Mouse (Mus musculus) adrenal gland, postnatal 25 days (tissue): ENCODE data around the gene Rex2. TPM values are rescaled to one million over a fixed set of nuclear protein-coding genes. Genes with fewer than 3 reads are reported as not detected.
"Not testable (repeated sequence)": the region's sequence is repeated elsewhere in the genome, so short reads cannot be mapped to it uniquely, and the experiment has no call there.

Source experiments
- DNase-seq: peaks from one replicate; pipeline ENCODE4 v3.0.0; 2021; ENCODE audit warnings: mixed read lengths
- long read RNA-seq: library from polyadenylated mRNA; stranded (forward); transcript quantifications from one replicate; pipeline ENCODE4 v2.0.0, GENCODE M21; 2021
- total RNA-seq: library from RNA; stranded (reverse); gene quantifications from 2 replicates; pipeline ENCODE4 v1.2.3, GENCODE M21; 2021

Rex2 gene
- total RNA-seq, result 0.97 and 1.00 TPM in 2 replicates
- long read RNA-seq, result 0 reads

- DNase-seq, result not testable (repeated sequence)
These were observed at the start of gene Rex2 for GRCm38 (mm10) chr4:147021550-147021949. TSS of gene Rex2 (plus strand) at chr4:147021850.

GRCm38 (mm10) chr4:146976581-146976980 lies 45.1 kb upstream of the Rex2 start:
- not testable (repeated sequence) for DNase-seq

- DNase-seq, result not testable (repeated sequence)
These were observed 3.2 kb upstream of the Rex2 start for GRCm38 (mm10) chr4:147018400-147018799.

GRCm38 (mm10) chr4:147026374-147026773 lies 4.7 kb downstream of the Rex2 start:
- DNase-seq, result not testable (repeated sequence)

- DNase-seq, result not testable (repeated sequence)
These were observed 9.8 kb downstream of the Rex2 start for GRCm38 (mm10) chr4:147031308-147032036.

- not testable (repeated sequence) for DNase-seq
These were observed 42.1 kb downstream of the Rex2 start for GRCm38 (mm10) chr4:147063768-147064167.

GRCm38 (mm10) chr4:147065861-147066260 lies 44.2 kb downstream of the Rex2 start:
- not testable (repeated sequence) for DNase-seq

- DNase-seq, result not testable (repeated sequence)
These were observed 44.7 kb downstream of the Rex2 start for GRCm38 (mm10) chr4:147066380-147066779.

- DNase-seq, result not testable (repeated sequence)
These were observed 74.0 kb downstream of the Rex2 start for GRCm38 (mm10) chr4:147095641-147096040.

- DNase-seq, result not testable (repeated sequence)
These were observed 80.3 kb downstream of the Rex2 start for GRCm38 (mm10) chr4:147101666-147102626.

- DNase-seq, result not testable (repeated sequence)
These were observed 82.2 kb downstream of the Rex2 start for GRCm38 (mm10) chr4:147103814-147104213.

Other genes with a start within 250 kb of the Rex2 start
- gene Gm21411, start 112.3 kb upstream of the Rex2 start, total RNA-seq, result not detected in 2 replicates
- 0.58 TPM in 1 of 2 replicates, not detected in the other for gene Zfp989, start 49.9 kb upstream of the Rex2 start, total RNA-seq
- 6.9 and 13.3 TPM in 2 replicates for gene Zfp991, start 110.2 kb downstream of the Rex2 start, total RNA-seq